Mouse (Mus musculus) MEL (cell line): ENCODE measurements around the gene Mrpl43. TPM values are rescaled to one million over a fixed set of nuclear protein-coding genes. Genes with fewer than 3 reads are reported as not detected.

Source experiments
- DNase-seq: peaks from one replicate; pipeline ENCODE4 v3.0.0; 2011; ENCODE audit warnings: low read depth, low spot score
- H3K27ac ChIP-seq: 2 replicates; pipeline ENCODE4 v1.5.1; 2012; ENCODE audit warnings: low read depth, mild to moderate bottlenecking, control low read depth, low read length, moderate library complexity; ENCODE audit not compliant: control insufficient read depth
- H3K27me3 ChIP-seq, 2 experiments: fragments of 150-350 bp in 1 of 2; sonication (generic) in 1 of 2; 2 replicates each; pipeline ENCODE4 v1.6.1; 2012; ENCODE audit warnings: low read length in 2 of 2, mild to moderate bottlenecking in 2 of 2, improper control_type of control experiment in 1 of 2, moderate library complexity in 1 of 2; ENCODE audit not compliant: insufficient read depth in 2 of 2, control insufficient read depth in 1 of 2
- H3K36me3 ChIP-seq, 2 experiments: 2 replicates each; pipeline ENCODE4 v1.6.1; 2012 to 2014; ENCODE audit warnings: low read length in 2 of 2, improper control_type of control experiment in 1 of 2, inconsistent platforms in 1 of 2, mild to moderate bottlenecking in 1 of 2; ENCODE audit not compliant: insufficient read depth in 2 of 2, control insufficient read depth in 1 of 2
- H3K4me1 ChIP-seq, 2 experiments: fragments of 150-350 bp in 1 of 2; sonication (generic) in 1 of 2; 2 replicates each; pipeline ENCODE4 v1.6.1; 2012; ENCODE audit warnings: low read length in 2 of 2, improper control_type of control experiment in 1 of 2, mild to moderate bottlenecking in 1 of 2; ENCODE audit not compliant: insufficient read depth in 2 of 2, control insufficient read depth in 1 of 2
- H3K4me3 ChIP-seq, 2 experiments: fragments of 150-350 bp in 1 of 2; sonication (generic) in 1 of 2; 2 replicates each; pipeline ENCODE4 v1.5.1; 2012; ENCODE audit warnings: low read depth in 2 of 2, low read length in 2 of 2, mild to moderate bottlenecking in 2 of 2, moderate library complexity in 2 of 2, control low read depth in 1 of 2, improper control_type of control experiment in 1 of 2; ENCODE audit not compliant: control insufficient read depth in 1 of 2, insufficient read depth in 1 of 2
- H3K79me2 ChIP-seq: 2 replicates; pipeline ENCODE4 v1.6.1; 2012; ENCODE audit warnings: mild to moderate bottlenecking, low read length, moderate library complexity; ENCODE audit not compliant: control insufficient read depth, poor library complexity, insufficient read depth
- H3K9ac ChIP-seq: 2 replicates; pipeline ENCODE4 v1.6.1; 2012; ENCODE audit warnings: low read depth, mild to moderate bottlenecking, control low read depth, low read length, moderate library complexity; ENCODE audit not compliant: control insufficient read depth, poor library complexity, severe bottlenecking
- H3K9me3 ChIP-seq: fragments of 150-350 bp; sonication (generic); replicated peaks from 2 replicates; pipeline ENCODE4 v1.6.1; 2012; ENCODE audit warnings: mild to moderate bottlenecking, low read length, improper control_type of control experiment, moderate library complexity; ENCODE audit not compliant: insufficient read depth
- BHLHE40 ChIP-seq: IDR thresholded peaks from 2 replicates; pipeline ENCODE4 v1.6.1; 2012; ENCODE audit warnings: low read depth, mild to moderate bottlenecking, inconsistent platforms, low read length, improper control_type of control experiment, borderline replicate concordance
- CHD1 ChIP-seq: IDR thresholded peaks from 2 replicates; pipeline ENCODE4 v1.6.1; 2012; ENCODE audit warnings: low read depth, mild to moderate bottlenecking, inconsistent platforms, low read length, improper control_type of control experiment
- ELF1 ChIP-seq: IDR thresholded peaks from 2 replicates; pipeline ENCODE4 v1.6.1; 2014; ENCODE audit warnings: low read depth, mild to moderate bottlenecking, inconsistent platforms, low read length, improper control_type of control experiment, moderate library complexity
- ETS1 ChIP-seq: IDR thresholded peaks from 2 replicates; pipeline ENCODE4 v1.6.1; 2012; ENCODE audit warnings: low read depth, mild to moderate bottlenecking, inconsistent platforms, low read length, improper control_type of control experiment, moderate library complexity
- GABPA ChIP-seq: IDR thresholded peaks from 2 replicates; pipeline ENCODE4 v1.6.1; 2012; ENCODE audit warnings: low read depth, mild to moderate bottlenecking, inconsistent platforms, low read length, improper control_type of control experiment, moderate library complexity
- GATA1 ChIP-seq: IDR thresholded peaks from 2 replicates; pipeline ENCODE4 v1.6.1; 2011; ENCODE audit warnings: low read depth, low read length, improper control_type of control experiment
- HCFC1 ChIP-seq: IDR thresholded peaks from 2 replicates; pipeline ENCODE4 v1.6.1; 2012; ENCODE audit warnings: low read depth, mild to moderate bottlenecking, inconsistent platforms, low read length, improper control_type of control experiment, moderate library complexity
- JUND ChIP-seq: IDR thresholded peaks from 2 replicates; pipeline ENCODE4 v1.6.1; 2011; ENCODE audit warnings: low read depth, mild to moderate bottlenecking, improper control_type of control experiment, low read length
- KAT2A ChIP-seq: conservative IDR thresholded peaks from 2 replicates; pipeline ENCODE4 v1.6.1; 2012; ENCODE audit warnings: low read depth, low read length, improper control_type of control experiment, inconsistent platforms
- MAFK ChIP-seq: IDR thresholded peaks from 2 replicates; pipeline ENCODE4 v1.6.1; 2011; ENCODE audit warnings: low read depth, mild to moderate bottlenecking, low read length, improper control_type of control experiment, borderline replicate concordance
- MAX ChIP-seq: IDR thresholded peaks from 2 replicates; pipeline ENCODE4 v1.6.1; 2011; ENCODE audit warnings: low read length, improper control_type of control experiment
- MEF2A ChIP-seq: IDR thresholded peaks from 2 replicates; pipeline ENCODE4 v1.6.1; 2014; ENCODE audit warnings: low read depth, mild to moderate bottlenecking, inconsistent platforms, low read length, improper control_type of control experiment; ENCODE audit not compliant: poor library complexity, insufficient replicate concordance, severe bottlenecking; ENCODE audit errors: extremely low read depth
- MXI1 ChIP-seq: IDR thresholded peaks from 2 replicates; pipeline ENCODE4 v1.6.1; 2011; ENCODE audit warnings: mild to moderate bottlenecking, low read depth, low read length, improper control_type of control experiment
- MYB ChIP-seq: IDR thresholded peaks from 2 replicates; pipeline ENCODE4 v1.6.1; 2011; ENCODE audit warnings: mild to moderate bottlenecking, low read depth, low read length, improper control_type of control experiment
- NELFE ChIP-seq: IDR thresholded peaks from 2 replicates; pipeline ENCODE4 v1.6.1; 2011; ENCODE audit warnings: low read depth, low read length, improper control_type of control experiment
- NRF1 ChIP-seq: IDR thresholded peaks from 2 replicates; pipeline ENCODE4 v1.6.1; 2014; ENCODE audit warnings: low read depth, mild to moderate bottlenecking, inconsistent platforms, low read length, improper control_type of control experiment, moderate library complexity; ENCODE audit not compliant: poor library complexity, insufficient read depth, severe bottlenecking
- POLR2AphosphoS2 ChIP-seq: IDR thresholded peaks from 2 replicates; pipeline ENCODE4 v1.6.1; 2011; ENCODE audit warnings: low read length, improper control_type of control experiment
- POLR2AphosphoS5 ChIP-seq: IDR thresholded peaks from 2 replicates; pipeline ENCODE4 v1.6.1; 2012; ENCODE audit warnings: low read depth, borderline replicate concordance, mild to moderate bottlenecking, inconsistent platforms, low read length, moderate library complexity, mixed read lengths
- RAD21 ChIP-seq: IDR thresholded peaks from 2 replicates; pipeline ENCODE4 v1.6.1; 2011; ENCODE audit warnings: mild to moderate bottlenecking, low read depth, low read length, improper control_type of control experiment
- RCOR1 ChIP-seq: IDR thresholded peaks from 2 replicates; pipeline ENCODE4 v1.6.1; 2012; ENCODE audit warnings: low read depth, mild to moderate bottlenecking, inconsistent platforms, low read length, improper control_type of control experiment
- SIN3A ChIP-seq: IDR thresholded peaks from 2 replicates; pipeline ENCODE4 v1.6.1; 2012; ENCODE audit warnings: low read length, improper control_type of control experiment, inconsistent platforms
- SMC3 ChIP-seq: IDR thresholded peaks from 2 replicates; pipeline ENCODE4 v1.6.1; 2011; ENCODE audit warnings: low read depth, low read length, improper control_type of control experiment
- TCF12 ChIP-seq: IDR thresholded peaks from 2 replicates; pipeline ENCODE4 v1.6.1; 2014; ENCODE audit warnings: low read depth, mild to moderate bottlenecking, inconsistent platforms, low read length, improper control_type of control experiment, moderate library complexity
- UBTF ChIP-seq: IDR thresholded peaks from 2 replicates; pipeline ENCODE4 v1.6.1; 2012; ENCODE audit warnings: low read depth, mild to moderate bottlenecking, inconsistent platforms, low read length, improper control_type of control experiment, moderate library complexity, borderline replicate concordance; ENCODE audit not compliant: insufficient read depth
- USF2 ChIP-seq, 2 experiments: IDR thresholded peaks; 2 replicates each; pipeline ENCODE4 v1.6.1; 2011 to 2012; ENCODE audit warnings: improper control_type of control experiment in 2 of 2, low read length in 2 of 2, borderline replicate concordance in 1 of 2, inconsistent platforms in 1 of 2, low read depth in 1 of 2, mild to moderate bottlenecking in 1 of 2; ENCODE audit not compliant: insufficient read depth in 1 of 2
- ZC3H11A ChIP-seq: IDR thresholded peaks from 2 replicates; pipeline ENCODE4 v1.6.1; 2012; ENCODE audit warnings: low read depth, mild to moderate bottlenecking, inconsistent platforms, low read length, improper control_type of control experiment
- ZKSCAN1 ChIP-seq: IDR thresholded peaks from 2 replicates; pipeline ENCODE4 v1.6.1; 2012; ENCODE audit warnings: low read depth, mild to moderate bottlenecking, inconsistent platforms, low read length, improper control_type of control experiment, moderate library complexity
- ZMIZ1 ChIP-seq: IDR thresholded peaks from 2 replicates; pipeline ENCODE4 v1.6.1; 2012; ENCODE audit warnings: low read depth, mild to moderate bottlenecking, inconsistent platforms, low read length, improper control_type of control experiment, moderate library complexity
- ZNF384 ChIP-seq: IDR thresholded peaks from 2 replicates; pipeline ENCODE4 v1.6.1; 2012; ENCODE audit warnings: low read depth, mild to moderate bottlenecking, inconsistent platforms, low read length, improper control_type of control experiment
- polyA plus RNA-seq, 2 experiments: library from polyadenylated mRNA; stranded (reverse) in 1 of 2; unstranded in 1 of 2; fragments of >175 nt in 1 of 2; fragments of >200 nt in 1 of 2; gene quantifications; 2 replicates each; pipeline versions ENCODE4 v1.2.1 to v1.2.4; 2012; ENCODE audit warnings: low replicate concordance in 2 of 2, low read depth in 1 of 2; ENCODE audit not compliant: insufficient read length in 2 of 2, insufficient read depth in 1 of 2, missing spikeins in 1 of 2
- total RNA-seq: library from RNA; depleted of rRNA; stranded (reverse); fragments of 300-350 nt; gene quantifications from 2 replicates; pipeline ENCODE4 v1.2.3, GENCODE M21; 2012

Gene Mrpl43
- total and polyA plus RNA-seq, 3 experiments: 136 to 145 TPM; not detected in 1

GRCm38 (mm10) chr19:45016341-45017215 is 10.3 kb upstream of the Mrpl43 start (continued):
- TF ChIP-seq BHLHE40 (no peak; the same call in 1 of the 2 replicates), ZKSCAN1 (no peak), TCF12 (no peak; the same call in 1 of the 2 replicates), MXI1 (peak; percentile 81; the same call in 1 of the 2 replicates), POLR2AphosphoS2 (no peak), ELF1 (no peak), SMC3 (no peak), MEF2A (peak; percentile 71; the same call in 1 of the 2 replicates), NELFE (no peak), MAFK (no peak), GATA1 (no peak), MAX (peak; percentile 81), SIN3A (peak; percentile 24)

- peak; percentile 89 for DNase-seq
- H3K36me3 ChIP-seq: peaks cover 0 to 7% of the 10 kb centered on the region in 2 experiments; a peak in 2 of 4 replicates
- peak overlapping the region; percentile 63 for H3K9ac ChIP-seq
- H3K4me1 ChIP-seq: peaks cover 6 to 12% of the 10 kb centered on the region in 2 experiments
- no peaks in the 10 kb centered on the region for H3K27me3 ChIP-seq
- no peaks in the 10 kb centered on the region; the same call in 1 of the 2 replicates for H3K79me2 ChIP-seq
- H3K9me3 ChIP-seq: no peaks in the 10 kb centered on the region
- H3K27ac ChIP-seq: peak overlapping the region; percentile 67
- peak overlapping the region; percentile 69 to 93 for H3K4me3 ChIP-seq
- TF ChIP-seq POLR2AphosphoS5 (peak; percentile 74; the same call in 1 of the 2 replicates), SMC3 (no peak), GABPA (no peak), UBTF (no peak), GATA1 (no peak), MEF2A (no peak), NELFE (peak; percentile 34), MAFK (no peak), POLR2AphosphoS2 (no peak), RAD21 (no peak), CHD1 (no peak), ETS1 (peak; percentile 82), ZMIZ1 (peak; percentile 29; the same call in 1 of the 2 replicates), ZNF384 (no peak), USF2 (IDR thresholded peaks at IDR 0.05; ENCODE audit: borderline replicate concordance in 1 of 2, insufficient read depth in 1 of 2, low read depth in 1 of 2, low read length in 2 of 2) (peak in 1 of 2 experiments; percentile 58; a peak in 2 of 4 replicates), RCOR1 (no peak), NRF1 (no peak), ZC3H11A (no peak), JUND (no peak), MYB (no peak), ZKSCAN1 (no peak), HCFC1 (peak; percentile 56; the same call in 1 of the 2 replicates), KAT2A (no peak)
Measured at GRCm38 (mm10) chr19:45015518-45016281, 9.5 kb upstream of the Mrpl43 start.
